Mouse (Mus musculus) urinary bladder, adult 18-20 months (tissue): ENCODE measurements around the gene Mapk8ip3.

Source experiments
- DNase-seq, 2 experiments: peaks; one replicate each; pipeline ENCODE4 v3.0.0; 2022; ENCODE audit warnings: low spot score in 2 of 2, mixed read lengths in 2 of 2

Mapk8ip3 gene

GRCm38 (mm10) chr17:24902124-24902523 is 34.7 kb downstream of the Mapk8ip3 start:
- no peak for DNase-seq

GRCm38 (mm10) chr17:24900014-24900413 is 36.8 kb downstream of the Mapk8ip3 start:
- no peak for DNase-seq

- no peak for DNase-seq
Measured at GRCm38 (mm10) chr17:24899153-24899552, 37.6 kb downstream of the Mapk8ip3 start.

GRCm38 (mm10) chr17:24898041-24898854 is 38.5 kb downstream of the Mapk8ip3 start:
- DNase-seq = no peak

GRCm38 (mm10) chr17:24897600-24897999 is 39.2 kb downstream of the Mapk8ip3 start:
- DNase-seq = no peak

- no peak for DNase-seq
Measured at GRCm38 (mm10) chr17:24896993-24897269, 39.8 kb downstream of the Mapk8ip3 start.

- DNase-seq = peak; percentile 59 to 73
Measured at GRCm38 (mm10) chr17:24896241-24896992, 40.4 kb downstream of the Mapk8ip3 start, which contains the start of gene Nme3. Gene Nme3, plus strand, starts transcription at chr17:24896500.

- DNase-seq = no peak
Measured at GRCm38 (mm10) chr17:24895571-24896240, 41.1 kb downstream of the Mapk8ip3 start.

GRCm38 (mm10) chr17:24894995-24895547 is 41.7 kb downstream of the Mapk8ip3 start, which contains the start of the genes Eme2 and Mrps34:
Gene Eme2, minus strand, starts transcription at chr17:24895087.
Gene Mrps34, plus strand, starts transcription at chr17:24895116.
- DNase-seq = peak; percentile 74 to 81

- DNase-seq = no peak
Measured at GRCm38 (mm10) chr17:24894061-24894994, 42.4 kb downstream of the Mapk8ip3 start.

GRCm38 (mm10) chr17:24893276-24893675 is 43.5 kb downstream of the Mapk8ip3 start:
- no peak for DNase-seq

- no peak for DNase-seq
Measured at GRCm38 (mm10) chr17:24892785-24893184, 44.0 kb downstream of the Mapk8ip3 start.

GRCm38 (mm10) chr17:24891321-24891720 is 45.5 kb downstream of the Mapk8ip3 start:
- DNase-seq = no peak

GRCm38 (mm10) chr17:24890151-24891092 is 46.4 kb downstream of the Mapk8ip3 start:
- no peak for DNase-seq

GRCm38 (mm10) chr17:24888862-24889261 is 47.9 kb downstream of the Mapk8ip3 start:
- no peak for DNase-seq

- DNase-seq = no peak
Measured at GRCm38 (mm10) chr17:24887291-24888080, 49.3 kb downstream of the Mapk8ip3 start.

GRCm38 (mm10) chr17:24886932-24887271 is 49.9 kb downstream of the Mapk8ip3 start:
- DNase-seq = no peak

- peak; percentile 83 to 98 for DNase-seq
Measured at GRCm38 (mm10) chr17:24886134-24886931, 50.4 kb downstream of the Mapk8ip3 start, which contains the start of the genes Nubp2 and Spsb3. Gene Nubp2, minus strand, starts transcription at chr17:24886349. Gene Spsb3, plus strand, starts transcription at chr17:24886643.
